Mouse (Mus musculus) frontal cortex, postnatal 10 days (tissue): ENCODE measurements at regions not wholly inside any gene's neighbourhood (a gene's known extent, or its start where the extent isn't known, plus 50 kb on each side); places are given as distances from the start of the nearest gene placed in this dataset.

Experiments
- DNase-seq, 2 experiments: peaks; one replicate each; pipeline ENCODE4 v3.0.0; 2022; ENCODE audit warnings: low spot score in 2 of 2, mixed read lengths in 1 of 2

DNA sequence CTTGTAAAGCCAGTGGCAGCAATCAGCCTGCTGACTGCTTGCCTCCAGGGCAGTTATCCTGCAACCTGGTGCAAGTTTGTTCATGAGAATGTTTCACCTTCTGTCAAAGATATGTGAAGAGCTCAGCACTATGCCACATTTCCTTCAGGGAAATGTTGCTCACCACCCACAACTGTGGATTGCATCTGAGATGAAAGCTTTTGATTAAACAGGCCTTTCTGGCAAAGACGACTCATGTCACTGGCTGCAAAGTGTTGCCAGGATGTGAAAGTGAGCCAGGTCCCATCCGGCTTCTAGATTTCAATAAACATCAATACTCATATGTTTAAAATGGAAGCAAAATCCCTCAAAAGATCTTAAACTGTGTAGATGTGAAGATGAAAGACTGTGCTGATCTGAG, 2121.0 kb downstream of the Gm37988 start:
- no peak for DNase-seq

DNA sequence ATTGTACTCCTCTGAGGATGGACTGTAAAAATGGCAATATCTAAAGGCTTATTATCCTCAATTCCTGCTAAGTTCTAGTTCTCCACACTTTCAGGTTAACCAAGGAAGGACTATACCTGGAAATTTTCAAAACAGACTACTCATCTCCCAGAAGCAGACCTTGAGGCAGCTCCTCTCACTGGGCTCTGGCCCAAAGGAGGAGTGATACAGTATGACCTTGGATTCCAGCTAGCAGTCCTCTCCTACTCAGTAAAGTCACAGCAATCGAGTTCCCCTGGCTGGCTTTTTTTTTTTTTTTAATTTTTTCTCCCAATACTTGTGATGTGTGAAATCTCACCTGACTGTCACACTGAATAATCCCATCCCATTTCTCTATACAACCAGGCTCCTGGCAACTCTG, 2124.2 kb downstream of the Gm37988 start:
- DNase-seq, result no peak

DNA sequence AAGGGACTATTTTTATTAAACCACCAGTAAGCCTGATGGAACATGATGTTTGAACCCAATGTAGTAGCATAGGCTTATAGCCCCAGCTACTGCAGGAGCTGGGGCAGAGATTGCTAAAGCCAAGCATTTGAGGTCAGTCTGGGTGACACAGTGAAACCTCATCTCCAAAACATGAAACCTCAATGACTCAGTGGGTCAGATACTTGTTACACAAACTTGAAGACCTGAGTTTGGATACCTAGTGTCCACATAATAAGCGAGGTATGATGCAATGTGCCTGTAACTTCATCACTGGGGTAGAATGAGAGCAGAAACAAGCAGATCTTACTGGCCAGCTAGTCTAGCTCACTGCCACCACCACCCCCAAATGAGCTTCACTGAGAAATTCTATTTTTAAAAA, 2162.1 kb downstream of the Gm37988 start:
- DNase-seq, result no peak

DNA sequence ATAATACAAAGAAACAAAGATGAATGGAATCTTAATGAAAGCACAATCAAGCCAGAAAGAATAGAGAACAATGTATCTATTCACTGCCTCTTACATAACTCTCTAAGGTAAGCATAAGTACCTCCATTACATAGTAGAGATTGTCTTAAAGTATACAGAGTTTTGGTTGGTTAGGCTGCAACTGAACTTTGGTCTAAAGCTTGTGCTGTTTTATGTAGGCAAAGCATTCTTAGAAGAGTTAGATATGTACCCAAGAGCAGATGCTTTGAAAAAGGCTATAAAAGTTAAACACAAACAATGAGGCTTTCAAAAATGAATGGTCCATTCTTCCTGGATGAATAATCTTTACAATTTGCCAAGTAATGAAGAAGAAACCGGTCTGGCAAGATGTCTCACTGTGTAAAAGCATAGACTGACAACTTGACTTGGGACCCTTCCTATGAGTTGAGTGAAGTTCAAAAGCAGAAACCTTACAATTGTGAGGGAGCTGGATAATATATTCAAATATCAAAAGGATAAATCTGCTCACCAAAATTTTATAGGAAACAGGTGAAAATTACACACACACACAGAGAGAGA, 2166.1 kb downstream of the Gm37988 start:
- no peak for DNase-seq

DNA sequence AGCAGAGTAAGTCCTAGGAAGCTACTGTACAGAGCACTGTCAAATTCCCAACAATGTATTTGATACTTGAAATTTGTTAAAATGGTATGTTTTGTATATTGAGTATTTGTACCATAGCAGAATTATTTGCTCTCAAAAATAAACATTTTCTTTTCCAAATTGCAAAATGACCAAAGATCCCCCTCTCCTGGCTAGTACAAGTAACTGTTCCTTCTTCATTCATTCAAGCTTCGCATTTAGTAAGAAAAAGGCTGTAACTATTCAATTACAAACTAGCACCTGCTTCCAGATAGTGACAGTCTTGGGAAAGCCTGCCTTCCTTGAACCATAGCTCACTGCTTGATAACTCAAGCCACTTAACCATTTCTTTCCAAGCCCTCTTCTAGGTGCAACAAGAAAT, 2171.9 kb downstream of the Gm37988 start:
- no peak for DNase-seq

DNA sequence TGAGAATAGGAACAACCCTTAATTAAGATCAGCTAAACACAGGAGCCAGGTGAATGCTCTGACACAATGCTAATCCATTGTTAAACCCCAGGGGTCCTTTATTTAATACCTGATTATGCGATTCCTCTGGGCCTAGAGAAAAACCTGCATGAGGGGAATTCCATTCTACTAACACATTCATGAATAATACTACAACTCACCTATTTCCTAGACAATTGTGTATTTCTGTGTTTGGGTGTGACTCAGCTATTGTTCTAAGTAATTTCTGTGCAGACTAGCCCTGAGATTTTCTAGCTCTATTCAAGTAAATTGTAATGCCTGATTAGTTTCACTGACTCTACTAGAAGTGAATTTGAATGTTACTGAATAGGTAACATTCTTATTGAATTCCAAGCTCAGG, 2176.5 kb downstream of the Gm37988 start:
- DNase-seq, result no peak

DNA sequence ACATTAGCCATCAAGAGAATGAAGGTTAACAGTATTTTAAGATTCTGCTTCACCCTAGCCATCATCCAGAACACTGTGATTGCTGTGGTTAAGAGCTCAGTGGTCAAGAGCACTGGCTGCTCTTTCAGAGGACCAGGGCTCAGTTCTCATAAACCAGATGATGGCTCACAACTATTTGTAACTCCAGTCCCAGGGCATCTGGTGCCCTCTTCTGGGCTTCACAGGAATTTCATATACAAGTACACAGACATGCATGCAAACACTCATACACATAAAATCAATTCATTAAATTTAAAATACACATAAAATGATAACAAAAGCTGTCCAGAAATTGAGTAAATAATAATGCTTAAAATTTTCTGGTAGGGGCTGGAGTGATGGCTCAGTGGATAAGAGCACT, 2189.9 kb downstream of the Gm37988 start:
- DNase-seq, result no peak

DNA sequence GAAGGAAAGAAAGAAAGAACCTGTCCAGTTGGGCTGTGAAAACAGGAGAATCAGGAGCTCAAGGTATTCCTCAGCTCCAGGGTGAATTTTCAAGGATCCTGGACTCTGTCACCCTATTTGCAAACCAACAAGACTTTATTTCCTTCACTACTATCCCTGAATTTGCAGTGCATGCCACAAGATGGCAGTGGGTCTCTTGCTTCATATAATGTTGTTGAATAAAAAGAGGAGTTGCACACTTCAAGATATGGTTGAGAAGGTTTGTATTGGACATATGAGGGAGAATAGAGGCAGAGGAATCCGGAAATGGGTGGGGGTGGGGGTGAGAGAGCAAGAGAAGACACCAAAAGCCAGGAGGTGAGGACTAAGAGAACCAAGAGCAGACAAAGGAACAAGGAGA, 2202.5 kb downstream of the Gm37988 start:
- DNase-seq, result peak; percentile 6 to 22
